Mouse (Mus musculus) layer of hippocampus, adult 8-10 months (tissue): ENCODE results near the gene Fam227b. TPM values are rescaled to one million over a fixed set of nuclear protein-coding genes. Genes with fewer than 3 reads are reported as not detected.
A peak's percentile ranks its signal among the peaks of the same experiment; 100 is the strongest.

Experiments used
- DNase-seq, 2 experiments: peaks; one replicate each; pipeline ENCODE4 v3.0.0; 2022; ENCODE audit warnings: low spot score in 2 of 2
- total RNA-seq, 4 experiments: library from RNA; stranded (reverse); gene quantifications; 2 replicates each; pipeline ENCODE4 v1.2.4; 2022

Gene Fam227b
- total RNA-seq, 4 experiments from 2014 or later: 0.17 TPM; not detected in 3

DNA sequence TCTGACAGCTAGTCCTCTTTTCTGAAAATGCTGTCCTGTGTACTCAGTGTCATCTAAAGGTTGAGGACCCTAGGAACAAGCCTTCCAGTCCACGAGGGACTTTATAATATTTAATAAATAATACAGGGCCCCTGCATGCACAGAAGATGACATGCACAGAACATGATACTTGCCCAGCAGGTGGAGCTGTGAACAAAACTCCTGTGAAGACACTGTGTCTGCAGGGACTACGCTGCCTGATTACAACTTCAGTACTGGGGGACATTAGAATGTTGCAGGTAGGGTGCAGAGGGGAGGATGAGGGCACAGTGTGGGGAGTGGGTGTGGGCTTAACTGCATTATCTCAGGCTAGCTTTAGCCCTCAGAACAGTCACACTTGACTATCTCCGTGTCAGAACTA is 145.7 kb downstream of the Fam227b start:
- DNase-seq: peak; percentile 17 to 60

DNA sequence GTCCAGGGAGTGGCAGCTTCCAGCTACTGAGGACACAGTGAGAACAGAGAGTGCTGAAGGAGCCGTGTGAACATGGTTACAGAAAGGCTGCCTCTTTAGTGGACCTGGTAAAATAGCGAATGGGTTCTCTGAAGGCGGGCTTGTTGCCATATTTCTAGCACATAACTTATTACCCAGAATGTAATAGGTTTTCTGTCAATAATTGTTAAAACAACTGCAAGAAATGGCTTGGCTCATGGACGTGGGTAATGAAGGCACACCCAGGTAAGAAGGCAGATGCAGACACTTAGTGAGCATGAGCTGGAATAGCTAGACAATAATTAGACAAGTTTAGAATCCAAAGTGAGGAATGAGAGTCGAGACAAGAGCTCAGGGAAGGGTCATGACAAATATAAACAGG is 149.5 kb downstream of the Fam227b start:
- no peak for DNase-seq

DNA sequence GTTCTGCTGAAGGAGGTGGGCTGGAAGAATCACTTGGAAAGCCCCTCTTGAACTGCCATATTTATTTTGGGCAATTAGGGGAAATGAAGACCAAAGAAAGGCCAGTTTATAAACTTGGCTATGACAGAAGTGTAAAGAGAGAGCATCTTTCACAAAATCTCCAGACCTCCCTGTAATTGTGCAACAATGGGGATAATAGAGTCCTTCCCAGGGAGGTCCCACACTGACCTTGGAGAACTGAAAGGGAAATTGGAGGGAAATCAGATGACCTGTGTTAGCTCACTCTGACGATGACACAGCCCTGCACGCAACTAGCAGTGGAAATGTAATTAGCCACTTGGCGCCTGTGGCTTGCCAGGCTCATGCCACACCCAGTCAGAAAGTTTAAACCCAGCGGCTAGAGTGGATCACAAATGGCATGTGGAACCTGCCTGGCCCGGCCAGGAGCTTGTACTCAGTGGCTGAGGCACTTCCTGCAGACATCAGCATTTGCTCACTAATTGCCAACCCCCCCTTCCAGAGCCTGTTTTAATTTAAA is 175.9 kb downstream of the Fam227b start:
- DNase-seq: no peak

DNA sequence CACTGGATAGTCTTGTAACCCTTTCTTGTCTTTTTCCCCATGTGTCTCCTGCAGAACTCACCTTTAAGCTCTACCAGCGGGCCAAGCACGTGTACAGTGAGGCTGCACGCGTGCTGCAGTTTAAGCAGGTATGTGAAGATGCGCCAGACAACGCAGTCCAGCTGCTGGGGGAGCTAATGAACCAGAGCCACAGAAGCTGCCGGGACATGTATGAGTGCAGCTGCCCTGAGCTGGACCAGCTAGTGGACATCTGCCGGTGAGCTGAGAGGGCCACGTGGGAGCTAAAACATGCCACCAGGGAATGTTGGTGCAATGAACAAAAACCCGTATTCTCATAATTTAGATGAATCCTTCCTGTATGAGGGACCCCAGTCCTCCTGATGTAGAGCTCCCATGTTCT is 176.6 kb downstream of the Fam227b start:
- DNase-seq: no peak

DNA sequence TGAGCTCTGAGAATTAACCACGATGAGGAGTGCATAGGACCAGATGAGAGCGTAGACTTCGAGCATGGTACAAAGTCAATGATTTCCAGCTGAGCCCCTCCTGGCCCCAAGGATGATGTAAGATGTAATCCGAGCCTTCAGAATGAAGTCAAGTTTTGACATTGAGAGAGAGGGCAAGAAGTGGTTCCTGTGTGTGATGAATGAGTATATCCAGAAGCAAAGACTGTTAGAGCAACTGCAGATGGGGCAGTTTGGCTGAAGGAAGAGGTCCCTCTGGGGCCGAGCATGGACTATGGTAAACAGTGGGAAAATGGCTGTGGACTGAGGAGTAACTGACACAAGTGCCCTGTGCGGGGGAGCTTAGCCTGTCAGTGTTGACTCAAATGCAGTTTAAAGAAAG is 178.6 kb downstream of the Fam227b start:
- no peak for DNase-seq

DNA sequence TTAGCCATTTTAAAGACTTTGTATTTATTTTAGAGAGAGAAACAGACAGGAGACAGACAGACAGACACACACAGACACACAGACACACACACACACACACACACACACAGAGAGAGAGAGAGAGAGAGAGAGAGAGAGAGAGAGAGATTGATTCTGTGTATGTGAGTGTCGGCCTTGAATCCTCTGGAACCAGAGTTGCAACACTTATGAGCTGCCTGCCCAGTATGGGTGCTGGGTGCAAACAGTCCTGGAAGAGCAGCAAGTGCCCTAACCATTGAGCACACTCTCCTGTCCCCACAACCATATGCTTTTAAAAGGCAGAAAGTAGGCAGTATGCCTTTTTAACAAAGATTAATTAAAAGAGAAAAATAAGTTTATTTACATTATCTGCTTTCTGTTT is 183.0 kb downstream of the Fam227b start:
- DNase-seq: no peak

DNA sequence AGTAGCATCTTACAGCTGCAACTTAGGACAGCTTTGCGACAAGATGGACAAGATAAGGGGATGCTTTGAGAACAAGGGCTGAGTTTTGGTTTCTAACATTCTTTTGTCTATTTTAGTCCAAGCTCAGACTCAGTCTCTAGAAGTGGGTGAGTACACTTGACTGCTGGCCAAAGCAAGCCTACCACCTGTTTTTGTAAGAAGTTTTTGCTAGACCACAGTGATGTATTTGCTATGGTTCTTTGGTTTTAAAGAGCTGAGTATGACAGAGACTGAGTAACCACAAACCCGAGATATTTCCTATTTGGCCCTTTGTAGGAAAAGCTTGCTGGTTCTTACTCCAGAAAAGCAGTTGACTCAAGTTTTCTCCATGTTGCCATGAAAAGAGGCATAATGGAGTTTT is 203.6 kb downstream of the Fam227b start:
- DNase-seq: no peak

DNA sequence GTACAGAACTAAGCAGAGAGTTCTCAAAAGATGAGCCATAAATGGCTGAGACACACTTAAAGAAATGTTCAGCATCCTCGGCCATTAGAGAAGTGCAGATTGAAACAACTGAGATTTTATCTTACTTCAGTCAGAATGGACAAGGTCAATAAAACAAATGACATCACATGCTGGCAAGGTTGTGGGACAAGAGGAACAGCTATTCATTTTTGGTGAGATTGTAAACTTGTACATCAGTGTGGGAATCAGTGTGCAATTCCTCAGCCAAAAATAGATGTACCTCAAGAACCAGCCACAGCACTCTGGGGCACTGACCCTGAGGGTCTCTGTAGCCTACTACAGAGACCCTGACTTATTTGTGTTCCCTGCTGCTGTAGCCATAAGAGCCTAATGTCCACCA is 208.5 kb downstream of the Fam227b start:
- DNase-seq: no peak

DNA sequence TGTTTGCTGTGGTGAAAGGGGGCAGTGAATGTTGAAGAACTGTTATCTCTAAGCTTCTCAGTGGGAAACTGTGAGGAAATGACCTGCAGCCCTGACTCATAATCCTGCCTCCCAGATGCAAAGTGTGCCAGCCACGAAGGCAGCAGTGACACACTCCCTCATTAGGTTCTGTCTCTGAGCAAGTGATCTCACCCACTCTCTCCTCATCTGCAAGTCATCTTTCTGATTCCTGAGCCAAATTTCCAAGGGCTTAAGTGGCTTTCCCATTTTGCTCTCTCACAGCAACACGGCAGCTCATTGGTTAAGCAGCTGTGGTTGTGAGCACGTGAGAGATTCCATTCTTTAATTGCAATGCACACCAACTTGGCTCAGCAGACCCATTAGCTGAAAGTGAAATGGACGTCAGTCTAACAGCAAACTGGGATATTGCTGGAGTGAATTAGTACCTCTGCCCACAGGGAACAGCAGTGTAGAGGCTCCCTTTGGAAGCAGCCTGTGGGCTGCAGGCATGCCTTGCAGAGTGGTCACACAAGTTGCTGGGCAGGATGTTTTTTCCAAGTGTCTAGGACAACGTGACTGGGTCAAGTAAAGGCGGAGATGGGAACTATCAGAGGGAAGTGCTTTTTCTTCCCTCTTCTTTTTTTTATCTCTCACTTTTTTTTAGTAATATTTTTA is 210.6 kb downstream of the Fam227b start:
- no peak for DNase-seq

DNA sequence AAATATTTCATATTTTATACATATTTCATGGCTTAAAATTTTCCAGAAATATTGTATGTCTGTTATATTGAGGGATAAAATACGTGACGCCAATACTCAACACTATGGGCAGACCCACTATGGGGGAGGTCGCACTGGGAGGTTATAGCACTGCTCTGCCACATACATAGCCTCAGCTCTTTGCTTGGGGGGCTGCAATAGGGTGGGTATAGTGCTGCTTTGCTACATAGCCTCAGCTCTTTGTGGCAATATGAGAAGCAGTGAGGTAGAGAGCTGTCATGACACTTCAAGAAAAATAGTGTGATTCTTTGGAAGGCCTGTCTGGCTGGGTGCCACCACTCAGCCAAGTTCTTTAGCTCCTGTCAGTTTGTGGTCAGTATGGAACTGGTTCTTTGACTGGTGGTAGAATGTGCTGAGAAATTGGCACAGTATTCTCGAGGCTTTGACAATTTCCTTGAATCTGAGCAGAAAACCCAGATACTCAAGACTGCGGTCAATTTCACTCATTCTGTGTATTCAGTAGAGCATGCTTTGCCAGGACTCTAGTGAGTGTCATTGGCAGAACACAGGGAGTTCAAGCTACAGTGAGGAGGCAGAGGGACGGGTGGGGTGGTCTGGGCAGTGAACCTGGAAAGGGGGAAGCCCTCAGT is 212.7 kb downstream of the Fam227b start:
- DNase-seq: no peak

DNA sequence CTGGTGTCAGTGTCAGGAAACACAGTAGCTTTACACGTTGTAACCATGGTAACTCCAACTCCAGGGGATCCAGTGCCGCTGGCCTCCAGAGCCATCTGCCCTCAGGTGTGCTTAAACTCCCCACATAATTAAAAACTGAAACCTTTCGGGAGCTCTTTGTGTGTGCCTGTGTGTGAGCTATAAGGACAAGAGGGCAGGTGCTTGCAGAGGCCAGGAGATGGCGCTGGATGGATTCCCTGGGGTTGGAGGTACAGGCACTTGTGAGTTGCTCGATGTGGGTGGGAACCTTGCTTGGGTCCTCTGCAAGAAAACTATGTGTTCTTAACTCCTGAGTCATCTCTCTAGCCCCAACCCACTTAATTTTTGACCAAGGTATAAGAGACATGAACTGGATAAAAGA is 215.4 kb downstream of the Fam227b start:
- DNase-seq: no peak

DNA sequence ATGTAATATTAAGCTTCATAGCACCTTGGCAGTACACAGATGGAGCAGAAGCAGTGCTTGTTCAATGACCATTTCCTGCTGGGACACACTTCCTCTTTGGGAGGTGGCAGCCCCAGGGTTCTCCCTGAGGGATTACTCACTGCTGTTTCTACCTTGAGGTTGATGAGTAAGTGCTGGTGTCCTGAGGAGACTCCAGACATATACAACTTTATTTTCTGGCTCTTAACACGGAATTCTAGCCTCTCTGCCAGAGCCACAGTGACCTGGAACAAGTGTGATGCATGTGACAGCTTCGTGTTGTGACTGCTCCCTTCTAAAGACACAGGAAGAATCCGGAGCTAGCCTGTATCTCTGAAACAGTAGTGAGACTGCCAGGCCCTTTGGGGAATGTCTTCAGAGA is 217.8 kb downstream of the Fam227b start:
- DNase-seq: no peak

Other genes starting within 250 kb of the Fam227b start
- gene Fgf7, start 117.3 kb downstream of the Fam227b start, total RNA-seq: 1 to 10 TPM in 1 of 4 experiments, under 1 TPM in 3; 0.63 to 1.0 (median 0.72) TPM
- 10 to 100 TPM; 13.9 to 18.1 (median 14.4) TPM for gene Dtwd1, start 137 bp upstream of the Fam227b start, total RNA-seq
- not detected for gene Gm17555, start 63.1 kb upstream of the Fam227b start, total RNA-seq